Mouse (Mus musculus) embryonic facial prominence, embryonic 11.5 days (tissue): ENCODE measurements around the gene Rusc1. TPM values are rescaled to one million over a fixed set of nuclear protein-coding genes. Genes with fewer than 3 reads are reported as not detected.

Experiments used
- ATAC-seq: fragments of 200-750 bp; cut with Nextera tagmentation; replicated peaks from 2 replicates; pipeline ENCODE4 v1.8.0; 2017; ENCODE audit warnings: low read depth; ENCODE audit not compliant: insufficient number of reproducible peaks, low FRiP score, low TSS enrichment
- DNase-seq: peaks from one replicate; pipeline ENCODE4 v3.0.0-alpha.2; 2015; ENCODE audit warnings: low spot score
- H3K27ac ChIP-seq: fragments of 300-500 bp; sonication (generic); replicated peaks from 2 replicates; pipeline ENCODE4 v1.5.1; 2014; ENCODE audit warnings: mild to moderate bottlenecking, low read depth, low read length, control low read depth
- H3K27me3 ChIP-seq: fragments of 300-500 bp; sonication (generic); 2 replicates; pipeline ENCODE4 v1.6.1; 2014; ENCODE audit warnings: mild to moderate bottlenecking, low read length, moderate library complexity, mixed read lengths; ENCODE audit not compliant: control insufficient read depth, insufficient read depth
- H3K36me3 ChIP-seq: fragments of 300-500 bp; sonication (generic); replicated peaks from 2 replicates; pipeline ENCODE4 v1.6.1; 2014; ENCODE audit warnings: low read depth, mild to moderate bottlenecking, low read length, moderate library complexity, mixed read lengths; ENCODE audit not compliant: control insufficient read depth, insufficient read depth
- H3K4me1 ChIP-seq: fragments of 300-500 bp; sonication (generic); 2 replicates; pipeline ENCODE4 v1.6.1; 2014; ENCODE audit warnings: low read length, mixed read lengths; ENCODE audit not compliant: control insufficient read depth, insufficient read depth
- H3K4me2 ChIP-seq: fragments of 300-500 bp; sonication (generic); 2 replicates; pipeline ENCODE4 v1.6.1; 2014; ENCODE audit warnings: low read depth, mild to moderate bottlenecking, control low read depth, low read length, moderate library complexity
- H3K4me3 ChIP-seq: fragments of 300-500 bp; sonication (generic); 2 replicates; pipeline ENCODE4 v1.5.1; 2014; ENCODE audit warnings: low read depth, low read length, control low read depth
- H3K9ac ChIP-seq: fragments of 300-500 bp; sonication (generic); replicated peaks from 2 replicates; pipeline ENCODE4 v1.6.1; 2014; ENCODE audit warnings: mild to moderate bottlenecking, control low read depth, low read length
- H3K9me3 ChIP-seq: fragments of 300-500 bp; sonication (generic); replicated peaks from 2 replicates; pipeline ENCODE4 v1.6.1; 2016; ENCODE audit warnings: mild to moderate bottlenecking, low read length, inconsistent platforms, mixed read lengths; ENCODE audit not compliant: control insufficient read depth
- WGBS: fragments of 180-500 bp; shearing (Covaris S2); extraction: QIAGEN DNeasy Blood & Tissue Kit; methylation state at CpG from one replicate; pipeline ENCODE4 v1.1.7; 2014; 5-methylcytosine and 5-hydroxymethylcytosine counted together
- polyA plus RNA-seq: library from polyadenylated mRNA; unstranded; fragments of >200 nt; fragmentation: Nextera tagmentation; extraction: Ambion mirVana; gene quantifications from 2 replicates; pipeline ENCODE4 v1.2.1, GENCODE M21; 2014

Gene Rusc1
- polyA plus RNA-seq, 1 experiment from 2014 or later = 14.4 TPM

GRCm38 (mm10) chr3:89077383-89077782 lies 15.7 kb downstream of the Rusc1 start:
- H3K27ac ChIP-seq = no peak overlapping the region
- ATAC-seq (no peak), DNase-seq (no peak)
- H3K9ac ChIP-seq = no peak overlapping the region
- H3K9me3 ChIP-seq = no peaks in the 10 kb centered on the region
- no peaks in the 10 kb centered on the region for H3K4me1 ChIP-seq
- 91% methylated on average over 9 of the region's 9 CpGs for WGBS
- H3K27me3 ChIP-seq = no peaks in the 10 kb centered on the region
- no peak overlapping the region for H3K4me3 ChIP-seq
- H3K36me3 ChIP-seq = peaks cover 5% of the 10 kb centered on the region
- no peak overlapping the region for H3K4me2 ChIP-seq

GRCm38 (mm10) chr3:89067265-89067664 lies 25.8 kb downstream of the Rusc1 start:
- ATAC-seq = no peak
- H3K36me3 ChIP-seq = peaks cover 24% of the 10 kb centered on the region

GRCm38 (mm10) chr3:89061696-89062095 lies 31.4 kb downstream of the Rusc1 start:
- DNase-seq (no peak), ATAC-seq (no peak)
- Histone ChIP-seq H3K4me2 (no peak overlapping the region), H3K27me3 (no peaks in the 10 kb centered on the region), H3K4me3 (no peak overlapping the region), H3K4me1 (no peaks in the 10 kb centered on the region), H3K9me3 (no peaks in the 10 kb centered on the region), H3K27ac (no peak overlapping the region), H3K36me3 (peaks cover 23% of the 10 kb centered on the region), H3K9ac (no peak overlapping the region)
- WGBS = 80% methylated on average over 3 of the region's 3 CpGs

More at GRCm38 (mm10) chr3:89067265-89067664, 25.8 kb downstream of the Rusc1 start:
- no peak overlapping the region for H3K4me3 ChIP-seq
- no peak for DNase-seq
- H3K9ac ChIP-seq = no peak overlapping the region
- no peak overlapping the region for H3K27ac ChIP-seq
- no peak overlapping the region for H3K4me2 ChIP-seq
- no peaks in the 10 kb centered on the region for H3K4me1 ChIP-seq
- no peaks in the 10 kb centered on the region for H3K27me3 ChIP-seq
- no peaks in the 10 kb centered on the region for H3K9me3 ChIP-seq

- no peak overlapping the region for H3K9ac ChIP-seq
- H3K36me3 ChIP-seq = peaks cover 17% of the 10 kb centered on the region
- no peaks in the 10 kb centered on the region for H3K27me3 ChIP-seq
- ATAC-seq = no peak
- H3K4me1 ChIP-seq = no peaks in the 10 kb centered on the region
- WGBS = 85% methylated on average over 3 of the region's 3 CpGs
- no peak overlapping the region for H3K27ac ChIP-seq
- H3K4me2 ChIP-seq = no peak overlapping the region
- peak; percentile 34 for DNase-seq
- no peaks in the 10 kb centered on the region for H3K9me3 ChIP-seq
- H3K4me3 ChIP-seq = no peak overlapping the region
These were observed 34.3 kb downstream of the Rusc1 start for GRCm38 (mm10) chr3:89058783-89059182.

GRCm38 (mm10) chr3:89058361-89058760 lies 34.8 kb downstream of the Rusc1 start:
- Histone ChIP-seq H3K9me3 (no peaks in the 10 kb centered on the region), H3K4me2 (no peak overlapping the region), H3K27ac (no peak overlapping the region), H3K36me3 (peaks cover 13% of the 10 kb centered on the region), H3K4me3 (no peak overlapping the region), H3K4me1 (no peaks in the 10 kb centered on the region), H3K9ac (no peak overlapping the region), H3K27me3 (no peaks in the 10 kb centered on the region)
- ATAC-seq (no peak), DNase-seq (no peak)
- WGBS = 92% methylated on average over 9 of the region's 9 CpGs

GRCm38 (mm10) chr3:89043359-89043758 lies 49.8 kb downstream of the Rusc1 start:
- no peaks in the 10 kb centered on the region for H3K27me3 ChIP-seq
- no peak overlapping the region for H3K9ac ChIP-seq
- H3K4me2 ChIP-seq = no peak overlapping the region
- H3K4me3 ChIP-seq = no peak overlapping the region
- no peaks in the 10 kb centered on the region for H3K4me1 ChIP-seq
- H3K27ac ChIP-seq = no peak overlapping the region
- 91% methylated on average over 4 of the region's 4 CpGs for WGBS
- H3K9me3 ChIP-seq = no peaks in the 10 kb centered on the region
- peaks cover 8% of the 10 kb centered on the region for H3K36me3 ChIP-seq
- no peak for ATAC-seq
- no peak for DNase-seq

Other genes starting within 250 kb of the Rusc1 start
- gene Msto1, start 179.3 kb downstream of the Rusc1 start, polyA plus RNA-seq = 49.2 and 53.8 TPM in 2 replicates
- 14.1 and 15.2 TPM in 2 replicates for gene Ash1l, start 142.7 kb downstream of the Rusc1 start, polyA plus RNA-seq
- 171 and 173 TPM in 2 replicates for gene Dap3, start 142.1 kb downstream of the Rusc1 start, polyA plus RNA-seq
- gene Gm43738, start 7.8 kb upstream of the Rusc1 start, polyA plus RNA-seq = not detected in 2 replicates
- 299 and 334 TPM in 2 replicates for gene Fdps, start 8.6 kb upstream of the Rusc1 start, polyA plus RNA-seq
- 1.5 and 2.0 TPM in 2 replicates for gene Pklr, start 42.8 kb upstream of the Rusc1 start, polyA plus RNA-seq
- gene Hcn3, start 66.9 kb upstream of the Rusc1 start, polyA plus RNA-seq = 1.2 and 2.4 TPM in 2 replicates
- 28.2 and 28.5 TPM in 2 replicates for gene Clk2, start 71.5 kb upstream of the Rusc1 start, polyA plus RNA-seq
- gene Scamp3, start 84.2 kb upstream of the Rusc1 start, polyA plus RNA-seq = 80.5 and 91.1 TPM in 2 replicates
- gene Fam189b, start 89.8 kb upstream of the Rusc1 start, polyA plus RNA-seq = 15.3 and 19.4 TPM in 2 replicates
- gene Gba, start 109.6 kb upstream of the Rusc1 start, polyA plus RNA-seq = 34.6 TPM in 2 replicates
- 24.4 and 26.0 TPM in 2 replicates for gene Thbs3, start 121.9 kb upstream of the Rusc1 start, polyA plus RNA-seq
- gene Mtx1, start 133.8 kb upstream of the Rusc1 start, polyA plus RNA-seq = 208 and 225 TPM in 2 replicates
- 0.90 and 1.3 TPM in 2 replicates for gene Muc1, start 135.7 kb upstream of the Rusc1 start, polyA plus RNA-seq
- 287 and 288 TPM in 2 replicates for gene Krtcap2, start 152.7 kb upstream of the Rusc1 start, polyA plus RNA-seq
- gene Trim46, start 153.0 kb upstream of the Rusc1 start, polyA plus RNA-seq = 3.0 and 4.5 TPM in 2 replicates
- 82.4 and 87.9 TPM in 2 replicates for gene Dpm3, start 166.0 kb upstream of the Rusc1 start, polyA plus RNA-seq
- 39.8 and 45.7 TPM in 2 replicates for gene Slc50a1, start 177.3 kb upstream of the Rusc1 start, polyA plus RNA-seq
- gene Efna1, start 187.8 kb upstream of the Rusc1 start, polyA plus RNA-seq = 26.9 and 30.2 TPM in 2 replicates
- gene Efna3, start 229.7 kb upstream of the Rusc1 start, polyA plus RNA-seq = 6.6 and 8.3 TPM in 2 replicates
- 39.1 and 39.5 TPM in 2 replicates for gene Efna4, start 244.7 kb upstream of the Rusc1 start, polyA plus RNA-seq